Mouse (Mus musculus): ENCODE data around the gene Ubqln4.

DNA sequence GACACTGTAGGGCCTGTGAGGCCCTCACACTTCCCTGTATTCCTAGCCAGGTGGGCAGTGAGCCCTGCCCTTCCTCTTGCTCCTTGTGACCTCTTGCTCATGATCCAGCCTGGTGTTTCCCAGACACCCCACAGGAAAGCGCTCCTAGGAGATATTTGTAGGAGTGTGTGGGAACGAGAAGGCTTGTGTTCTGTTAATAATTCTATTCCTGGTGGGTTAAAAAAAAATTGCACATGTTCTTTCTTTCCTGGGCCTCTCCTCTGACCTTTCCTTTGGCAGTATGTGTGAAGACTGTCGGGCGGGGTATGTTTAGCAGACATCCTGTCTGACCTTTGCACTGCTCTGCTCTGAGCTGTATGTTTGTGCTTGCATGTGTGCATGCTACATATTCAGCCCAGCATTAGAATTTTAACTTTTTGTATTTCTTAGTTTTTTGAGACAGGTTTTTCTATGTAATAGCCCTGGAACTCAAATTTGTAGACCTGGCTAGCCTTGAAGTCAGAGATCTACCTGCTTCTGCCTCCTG is 13.0 kb downstream of the Ubqln4 start:
- no peak for TF ChIP-seq CTCF (IDR thresholded peaks at IDR 0.05; ENCODE audit: extremely low read depth, insufficient read depth, insufficient read length, insufficient replicate concordance)
- no peak for TF ChIP-seq POLR2A (IDR thresholded peaks at IDR 0.05; ENCODE audit: low read depth, low read length)
